Mouse (Mus musculus) hindbrain, embryonic 14.5 days (tissue): ENCODE measurements at regions not wholly inside any gene's neighbourhood (a gene's known extent, or its start where the extent isn't known, plus 50 kb on each side); places are given as distances from the start of the nearest gene placed in this dataset.

Experiments used
- ATAC-seq: fragments of 200-750 bp; cut with Nextera tagmentation; 2 replicates; pipeline ENCODE4 v1.8.0; 2017; ENCODE audit warnings: moderate number of reproducible peaks, mild to moderate bottlenecking, moderate TSS enrichment, moderate library complexity; ENCODE audit not compliant: low FRiP score
- DNase-seq: peaks from one replicate; pipeline ENCODE4 v3.0.0-alpha.2; 2015; ENCODE audit warnings: low spot score
- H3K27ac ChIP-seq: fragments of 300-500 bp; sonication (generic); 2 replicates; pipeline ENCODE4 v1.5.1; 2014; ENCODE audit warnings: mild to moderate bottlenecking, moderate library complexity
- H3K27me3 ChIP-seq: fragments of 300-500 bp; sonication (generic); 2 replicates; pipeline ENCODE4 v1.6.1; 2014; ENCODE audit warnings: mild to moderate bottlenecking, low read length, mixed read lengths; ENCODE audit not compliant: control insufficient read depth, insufficient read depth
- H3K36me3 ChIP-seq: fragments of 300-500 bp; sonication (generic); replicated peaks from 2 replicates; pipeline ENCODE4 v1.6.1; 2014; ENCODE audit not compliant: control insufficient read depth, insufficient read depth
- H3K4me1 ChIP-seq: fragments of 300-500 bp; sonication (generic); replicated peaks from 2 replicates; pipeline ENCODE4 v1.6.1; 2014; ENCODE audit warnings: antibody characterized with exemption, low read length, mixed read lengths; ENCODE audit not compliant: control insufficient read depth, insufficient read depth
- H3K4me2 ChIP-seq: fragments of 300-500 bp; sonication (generic); replicated peaks from 2 replicates; pipeline ENCODE4 v1.6.1; 2014; ENCODE audit warnings: mild to moderate bottlenecking, moderate library complexity
- H3K4me3 ChIP-seq: fragments of 300-500 bp; sonication (generic); replicated peaks from 2 replicates; pipeline ENCODE4 v1.5.1; 2014; ENCODE audit warnings: mild to moderate bottlenecking, low read length
- H3K9ac ChIP-seq: fragments of 300-500 bp; sonication (generic); 2 replicates; pipeline ENCODE4 v1.6.1; 2014
- H3K9me3 ChIP-seq: fragments of 300-500 bp; sonication (generic); 2 replicates; pipeline ENCODE4 v1.6.1; 2016; ENCODE audit warnings: low read length; ENCODE audit not compliant: control insufficient read depth
- WGBS: fragments of 180-500 bp; shearing (Covaris S2); extraction: QIAGEN DNeasy Blood & Tissue Kit; methylation state at CpG from one replicate; pipeline ENCODE4 v1.1.7; 2014; 5-methylcytosine and 5-hydroxymethylcytosine counted together

- ATAC-seq (no peak), DNase-seq (no peak)
- 94% methylated on average over 6 of the region's 6 CpGs for WGBS
- Histone ChIP-seq H3K27ac (no peak overlapping the region), H3K27me3 (no peaks in the 10 kb centered on the region), H3K4me2 (no peak overlapping the region), H3K9me3 (no peaks in the 10 kb centered on the region), H3K36me3 (no peaks in the 10 kb centered on the region), H3K4me1 (no peaks in the 10 kb centered on the region), H3K9ac (no peak overlapping the region), H3K4me3 (no peak overlapping the region)
Observed at GRCm38 (mm10) chr10:117543696-117543950, 85.7 kb upstream of the Cpm start.

GRCm38 (mm10) chr10:117542886-117543695, 86.2 kb upstream of the Cpm start:
- DNase-seq = no peak
- no peak for ATAC-seq

GRCm38 (mm10) chr10:117542351-117542750, 86.9 kb upstream of the Cpm start:
- H3K9me3 ChIP-seq = no peaks in the 10 kb centered on the region
- H3K27me3 ChIP-seq = no peaks in the 10 kb centered on the region
- no peaks in the 10 kb centered on the region for H3K4me1 ChIP-seq
- H3K36me3 ChIP-seq = no peaks in the 10 kb centered on the region
- WGBS = 89% methylated on average over 5 of the region's 5 CpGs
- no peak overlapping the region for H3K9ac ChIP-seq
- ATAC-seq (no peak), DNase-seq (no peak)
- no peak overlapping the region for H3K4me2 ChIP-seq
- no peak overlapping the region for H3K4me3 ChIP-seq
- H3K27ac ChIP-seq = no peak overlapping the region

More at GRCm38 (mm10) chr10:117542886-117543695, 86.2 kb upstream of the Cpm start:
- Histone ChIP-seq H3K4me1 (no peaks in the 10 kb centered on the region), H3K27me3 (no peaks in the 10 kb centered on the region), H3K9ac (no peak overlapping the region), H3K27ac (no peak overlapping the region), H3K4me2 (no peak overlapping the region), H3K4me3 (no peak overlapping the region), H3K36me3 (no peaks in the 10 kb centered on the region), H3K9me3 (no peaks in the 10 kb centered on the region)
- 83% methylated on average over 5 of the region's 5 CpGs for WGBS

GRCm38 (mm10) chr10:117541487-117541886, 87.8 kb upstream of the Cpm start:
- no peaks in the 10 kb centered on the region for H3K27me3 ChIP-seq
- no peak overlapping the region for H3K4me2 ChIP-seq
- no peak overlapping the region for H3K9ac ChIP-seq
- no peak overlapping the region for H3K27ac ChIP-seq
- DNase-seq (no peak), ATAC-seq (no peak)
- H3K4me3 ChIP-seq = no peak overlapping the region
- H3K4me1 ChIP-seq = no peaks in the 10 kb centered on the region
- 77% methylated on average over 2 of the region's 2 CpGs for WGBS
- H3K36me3 ChIP-seq = no peaks in the 10 kb centered on the region
- no peaks in the 10 kb centered on the region for H3K9me3 ChIP-seq

GRCm38 (mm10) chr10:117540747-117541398, 88.4 kb upstream of the Cpm start:
- no peak overlapping the region for H3K9ac ChIP-seq
- WGBS = 96% methylated on average over 2 of the region's 2 CpGs
- DNase-seq (no peak), ATAC-seq (no peak)
- no peaks in the 10 kb centered on the region for H3K4me1 ChIP-seq
- no peaks in the 10 kb centered on the region for H3K9me3 ChIP-seq
- no peaks in the 10 kb centered on the region for H3K36me3 ChIP-seq
- H3K4me2 ChIP-seq = no peak overlapping the region
- no peaks in the 10 kb centered on the region for H3K27me3 ChIP-seq
- no peak overlapping the region for H3K4me3 ChIP-seq
- no peak overlapping the region for H3K27ac ChIP-seq

GRCm38 (mm10) chr10:117540112-117540594, 89.1 kb upstream of the Cpm start:
- WGBS = 96% methylated on average over 2 of the region's 2 CpGs
- Histone ChIP-seq H3K9me3 (no peaks in the 10 kb centered on the region), H3K27me3 (no peaks in the 10 kb centered on the region), H3K27ac (no peak overlapping the region), H3K4me3 (no peak overlapping the region), H3K36me3 (no peaks in the 10 kb centered on the region), H3K9ac (no peak overlapping the region), H3K4me2 (no peak overlapping the region), H3K4me1 (no peaks in the 10 kb centered on the region)
- ATAC-seq = no peak
- DNase-seq = no peak

GRCm38 (mm10) chr10:117539532-117539931, 89.8 kb upstream of the Cpm start:
- no peak overlapping the region for H3K9ac ChIP-seq
- H3K4me1 ChIP-seq = no peaks in the 10 kb centered on the region
- H3K4me3 ChIP-seq = no peak overlapping the region
- 88% methylated on average over 1 of the region's 1 CpGs for WGBS
- ATAC-seq = no peak
- no peak overlapping the region for H3K27ac ChIP-seq
- no peaks in the 10 kb centered on the region for H3K9me3 ChIP-seq
- H3K36me3 ChIP-seq = no peaks in the 10 kb centered on the region
- no peak for DNase-seq
- no peaks in the 10 kb centered on the region for H3K27me3 ChIP-seq
- no peak overlapping the region for H3K4me2 ChIP-seq

- H3K9ac ChIP-seq = no peak overlapping the region
- no peaks in the 10 kb centered on the region for H3K4me1 ChIP-seq
- H3K36me3 ChIP-seq = no peaks in the 10 kb centered on the region
- DNase-seq (no peak), ATAC-seq (no peak)
- no peaks in the 10 kb centered on the region for H3K27me3 ChIP-seq
- no peaks in the 10 kb centered on the region for H3K9me3 ChIP-seq
- no peak overlapping the region for H3K4me2 ChIP-seq
- H3K4me3 ChIP-seq = no peak overlapping the region
- H3K27ac ChIP-seq = no peak overlapping the region
- WGBS = 92% methylated on average over 5 of the region's 5 CpGs
Observed at GRCm38 (mm10) chr10:117538725-117539124, 90.6 kb upstream of the Cpm start.

GRCm38 (mm10) chr10:117536769-117537599, 92.3 kb upstream of the Cpm start:
- Histone ChIP-seq H3K27me3 (no peaks in the 10 kb centered on the region), H3K9ac (no peak overlapping the region), H3K36me3 (no peaks in the 10 kb centered on the region), H3K4me2 (no peak overlapping the region), H3K4me1 (no peaks in the 10 kb centered on the region), H3K27ac (no peak overlapping the region), H3K9me3 (no peaks in the 10 kb centered on the region), H3K4me3 (no peak overlapping the region)
- DNase-seq (no peak), ATAC-seq (no peak)
- WGBS = 97% methylated on average over 15 of the region's 15 CpGs
